Mouse (Mus musculus) embryonic facial prominence, embryonic 11.5 days (tissue): Measurements from ENCODE around the gene Cdon. TPM values are rescaled to one million over a fixed set of nuclear protein-coding genes. Genes with fewer than 3 reads are reported as not detected.
"Not testable (repeated sequence)": the region's sequence is repeated elsewhere in the genome, so short reads cannot be mapped to it uniquely, and the experiment has no call there.

Source experiments
- ATAC-seq: fragments of 200-750 bp; cut with Nextera tagmentation; replicated peaks from 2 replicates; pipeline ENCODE4 v1.8.0; 2017; ENCODE audit warnings: low read depth; ENCODE audit not compliant: insufficient number of reproducible peaks, low FRiP score, low TSS enrichment
- DNase-seq: peaks from one replicate; pipeline ENCODE4 v3.0.0-alpha.2; 2015; ENCODE audit warnings: low spot score
- H3K27ac ChIP-seq: fragments of 300-500 bp; sonication (generic); replicated peaks from 2 replicates; pipeline ENCODE4 v1.5.1; 2014; ENCODE audit warnings: mild to moderate bottlenecking, low read depth, low read length, control low read depth
- H3K27me3 ChIP-seq: fragments of 300-500 bp; sonication (generic); 2 replicates; pipeline ENCODE4 v1.6.1; 2014; ENCODE audit warnings: mild to moderate bottlenecking, low read length, moderate library complexity, mixed read lengths; ENCODE audit not compliant: control insufficient read depth, insufficient read depth
- H3K36me3 ChIP-seq: fragments of 300-500 bp; sonication (generic); replicated peaks from 2 replicates; pipeline ENCODE4 v1.6.1; 2014; ENCODE audit warnings: low read depth, mild to moderate bottlenecking, low read length, moderate library complexity, mixed read lengths; ENCODE audit not compliant: control insufficient read depth, insufficient read depth
- H3K4me1 ChIP-seq: fragments of 300-500 bp; sonication (generic); 2 replicates; pipeline ENCODE4 v1.6.1; 2014; ENCODE audit warnings: low read length, mixed read lengths; ENCODE audit not compliant: control insufficient read depth, insufficient read depth
- H3K4me2 ChIP-seq: fragments of 300-500 bp; sonication (generic); 2 replicates; pipeline ENCODE4 v1.6.1; 2014; ENCODE audit warnings: low read depth, mild to moderate bottlenecking, control low read depth, low read length, moderate library complexity
- H3K4me3 ChIP-seq: fragments of 300-500 bp; sonication (generic); 2 replicates; pipeline ENCODE4 v1.5.1; 2014; ENCODE audit warnings: low read depth, low read length, control low read depth
- H3K9ac ChIP-seq: fragments of 300-500 bp; sonication (generic); replicated peaks from 2 replicates; pipeline ENCODE4 v1.6.1; 2014; ENCODE audit warnings: mild to moderate bottlenecking, control low read depth, low read length
- H3K9me3 ChIP-seq: fragments of 300-500 bp; sonication (generic); replicated peaks from 2 replicates; pipeline ENCODE4 v1.6.1; 2016; ENCODE audit warnings: mild to moderate bottlenecking, low read length, inconsistent platforms, mixed read lengths; ENCODE audit not compliant: control insufficient read depth
- WGBS: fragments of 180-500 bp; shearing (Covaris S2); extraction: QIAGEN DNeasy Blood & Tissue Kit; methylation state at CpG from one replicate; pipeline ENCODE4 v1.1.7; 2014; 5-methylcytosine and 5-hydroxymethylcytosine counted together
- polyA plus RNA-seq: library from polyadenylated mRNA; unstranded; fragments of >200 nt; fragmentation: Nextera tagmentation; extraction: Ambion mirVana; gene quantifications from 2 replicates; pipeline ENCODE4 v1.2.1, GENCODE M21; 2014

Gene Cdon
- polyA plus RNA-seq, 1 experiment from 2014 or later: 7.5 TPM

GRCm38 (mm10) chr9:35423265-35423664 lies 2.3 kb downstream of the Cdon start:
- H3K4me3 ChIP-seq: peak overlapping the region; percentile 94
- 7% methylated on average over 4 of the region's 4 CpGs for WGBS
- ATAC-seq (no peak), DNase-seq (peak; percentile 26)
- no peak overlapping the region for H3K27ac ChIP-seq
- H3K4me1 ChIP-seq: no peaks in the 10 kb centered on the region
- peak overlapping the region; percentile 37 for H3K4me2 ChIP-seq
- no peaks in the 10 kb centered on the region for H3K36me3 ChIP-seq
- H3K9ac ChIP-seq: peak overlapping the region; percentile 5; the same call in 1 of the 2 replicates
- H3K9me3 ChIP-seq: no peaks in the 10 kb centered on the region
- no peaks in the 10 kb centered on the region for H3K27me3 ChIP-seq

GRCm38 (mm10) chr9:35424671-35425070 lies 3.7 kb downstream of the Cdon start:
- H3K4me3 ChIP-seq: peak overlapping the region; percentile 24; the same call in 1 of the 2 replicates
- WGBS: 11% methylated on average over 8 of the region's 8 CpGs
- H3K4me1 ChIP-seq: no peaks in the 10 kb centered on the region
- H3K9me3 ChIP-seq: no peaks in the 10 kb centered on the region
- peak overlapping the region; percentile 44 for H3K27ac ChIP-seq
- H3K36me3 ChIP-seq: no peaks in the 10 kb centered on the region
- no peak overlapping the region for H3K9ac ChIP-seq
- H3K4me2 ChIP-seq: peak overlapping the region; percentile 31
- DNase-seq (peak; percentile 78), ATAC-seq (peak; percentile 63)
- no peaks in the 10 kb centered on the region for H3K27me3 ChIP-seq

GRCm38 (mm10) chr9:35430476-35430875 lies 9.5 kb downstream of the Cdon start:
- no peak overlapping the region for H3K4me2 ChIP-seq
- H3K9ac ChIP-seq: no peak overlapping the region
- H3K27me3 ChIP-seq: no peaks in the 10 kb centered on the region
- no peak overlapping the region for H3K4me3 ChIP-seq
- ATAC-seq (no peak), DNase-seq (no peak)
- no peaks in the 10 kb centered on the region for H3K36me3 ChIP-seq
- no peak overlapping the region for H3K27ac ChIP-seq
- whole genome bisulfite sequencing: 81% methylated on average over 8 of the region's 8 CpGs
- H3K9me3 ChIP-seq: no peaks in the 10 kb centered on the region
- no peaks in the 10 kb centered on the region for H3K4me1 ChIP-seq

- no peak for DNase-seq
- no peaks in the 10 kb centered on the region for H3K9me3 ChIP-seq
- no peaks in the 10 kb centered on the region for H3K4me1 ChIP-seq
- H3K9ac ChIP-seq: no peak overlapping the region
- H3K4me2 ChIP-seq: no peak overlapping the region
- WGBS: 85% methylated on average over 6 of the region's 6 CpGs
- H3K27me3 ChIP-seq: no peaks in the 10 kb centered on the region
- H3K27ac ChIP-seq: no peak overlapping the region
- H3K36me3 ChIP-seq: no peaks in the 10 kb centered on the region
- no peak overlapping the region for H3K4me3 ChIP-seq
- ATAC-seq: no peak
These were observed 10.5 kb downstream of the Cdon start for GRCm38 (mm10) chr9:35431396-35431795.

GRCm38 (mm10) chr9:35432717-35433297 lies 11.9 kb downstream of the Cdon start:
- WGBS: 68% methylated on average over 2 of the region's 3 CpGs
- H3K27ac ChIP-seq, H3K9ac ChIP-seq, H3K36me3 ChIP-seq, DNase-seq, ATAC-seq, H3K4me2 ChIP-seq, H3K27me3 ChIP-seq, H3K4me3 ChIP-seq, H3K9me3 ChIP-seq, H3K4me1 ChIP-seq: not testable (repeated sequence)

- Histone ChIP-seq H3K9ac (no peak overlapping the region), H3K36me3 (no peaks in the 10 kb centered on the region), H3K27ac (no peak overlapping the region), H3K4me3 (no peak overlapping the region), H3K4me1 (no peaks in the 10 kb centered on the region), H3K27me3 (no peaks in the 10 kb centered on the region), H3K9me3 (no peaks in the 10 kb centered on the region), H3K4me2 (no peak overlapping the region)
- 59% methylated on average over 3 of the region's 3 CpGs for WGBS
- ATAC-seq (no peak), DNase-seq (no peak)
These were observed 13.4 kb downstream of the Cdon start for GRCm38 (mm10) chr9:35434340-35434739.

- H3K27ac ChIP-seq: no peak overlapping the region
- no peaks in the 10 kb centered on the region for H3K36me3 ChIP-seq
- H3K4me1 ChIP-seq: no peaks in the 10 kb centered on the region
- 20% methylated on average over 9 of the region's 9 CpGs for WGBS
- H3K9me3 ChIP-seq: no peaks in the 10 kb centered on the region
- DNase-seq: peak; percentile 70
- H3K4me3 ChIP-seq: no peak overlapping the region
- H3K9ac ChIP-seq: no peak overlapping the region
- ATAC-seq: no peak
- no peak overlapping the region for H3K4me2 ChIP-seq
- H3K27me3 ChIP-seq: no peaks in the 10 kb centered on the region
These were observed 14.6 kb downstream of the Cdon start for GRCm38 (mm10) chr9:35435565-35435964.

GRCm38 (mm10) chr9:35438286-35439061 lies 17.5 kb downstream of the Cdon start:
- Histone ChIP-seq H3K9me3 (no peaks in the 10 kb centered on the region), H3K27ac (no peak overlapping the region), H3K4me2 (no peak overlapping the region), H3K4me3 (no peak overlapping the region), H3K9ac (no peak overlapping the region), H3K4me1 (no peaks in the 10 kb centered on the region), H3K27me3 (no peaks in the 10 kb centered on the region), H3K36me3 (no peaks in the 10 kb centered on the region)
- 89% methylated on average over 8 of the region's 8 CpGs for WGBS
- ATAC-seq (no peak), DNase-seq (no peak)
